Mouse (Mus musculus): ENCODE data around the gene Lrtm2. TPM values are rescaled to one million over a fixed set of nuclear protein-coding genes. Genes with fewer than 3 reads are reported as not detected.

Gene Lrtm2
- polyA plus RNA-seq, 1 experiment = 50.2 TPM

DNA sequence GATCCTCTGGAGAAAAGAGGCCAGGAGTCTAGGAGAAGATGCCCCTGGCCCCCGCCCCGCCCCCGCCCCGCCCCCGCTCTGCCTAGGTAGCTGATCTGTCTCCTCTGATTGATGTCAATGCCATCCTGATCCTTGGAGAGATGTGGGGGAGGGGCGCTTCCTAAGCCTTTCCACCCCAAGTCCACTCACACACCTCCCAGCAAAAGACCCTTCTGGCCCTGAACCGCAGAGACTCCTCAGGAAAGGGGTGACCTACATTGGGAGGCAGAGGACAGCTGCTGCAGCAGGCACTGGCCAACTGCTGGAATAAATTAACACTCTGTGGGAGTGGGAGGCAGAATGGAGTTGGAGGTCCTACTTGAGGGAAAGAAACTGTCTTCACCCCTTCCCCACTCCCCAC, 4.0 kb downstream of the Lrtm2 start:
- H3K27ac ChIP-seq (ENCODE audit: insufficient read depth, low read length) = no peak overlapping the region
- no peak for TF ChIP-seq POLR2A (IDR thresholded peaks at IDR 0.05; ENCODE audit: extremely low read depth, insufficient read depth, low read length)
- no peak for TF ChIP-seq CTCF (IDR thresholded peaks at IDR 0.05; ENCODE audit: extremely low read depth, insufficient read depth, low read length)
- no peak overlapping the region for H3K4me3 ChIP-seq (ENCODE audit: insufficient read depth, low read length)
- peaks cover 4% of the 10 kb centered on the region for H3K4me1 ChIP-seq (ENCODE audit: control insufficient read depth, insufficient read depth, low read length)

DNA sequence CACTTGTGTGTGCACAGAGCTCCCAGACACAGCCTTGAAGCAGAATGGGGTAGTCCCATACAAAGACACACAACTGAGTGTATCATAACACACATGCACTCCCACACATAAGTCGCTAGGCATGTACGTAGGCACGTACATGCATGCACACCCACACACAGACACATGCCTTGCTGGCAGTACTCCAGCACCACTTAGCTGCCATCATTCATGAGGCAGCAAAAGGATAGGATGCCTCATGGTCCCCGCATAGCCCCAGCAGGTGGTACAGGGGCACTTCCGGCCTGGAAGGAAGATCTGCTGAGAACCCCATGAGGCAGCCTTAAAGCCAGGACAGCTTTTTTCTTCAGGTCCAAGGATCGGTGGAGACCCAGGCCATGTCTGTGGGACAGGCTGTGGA, 4.6 kb downstream of the Lrtm2 start:
- peaks cover 4% of the 10 kb centered on the region for H3K4me1 ChIP-seq (ENCODE audit: control insufficient read depth, insufficient read depth, low read length)
- H3K27ac ChIP-seq (ENCODE audit: insufficient read depth, low read length) = no peak overlapping the region
- H3K4me3 ChIP-seq (ENCODE audit: insufficient read depth, low read length) = no peak overlapping the region
- no peak for TF ChIP-seq CTCF (IDR thresholded peaks at IDR 0.05; ENCODE audit: extremely low read depth, insufficient read depth, low read length)

- H3K4me1 ChIP-seq (ENCODE audit: control insufficient read depth, insufficient read depth, low read length) = peaks cover 4% of the 10 kb centered on the region
- TF ChIP-seq POLR2A (IDR thresholded peaks at IDR 0.05; ENCODE audit: extremely low read depth, insufficient read depth, low read length) (no peak), CTCF (IDR thresholded peaks at IDR 0.05; ENCODE audit: extremely low read depth, insufficient read depth, low read length) (no peak)
- no peak overlapping the region for H3K27ac ChIP-seq (ENCODE audit: insufficient read depth, low read length)
Observed at GRCm38 (mm10) chr6:119324776-119325175, 5.8 kb downstream of the Lrtm2 start.

DNA sequence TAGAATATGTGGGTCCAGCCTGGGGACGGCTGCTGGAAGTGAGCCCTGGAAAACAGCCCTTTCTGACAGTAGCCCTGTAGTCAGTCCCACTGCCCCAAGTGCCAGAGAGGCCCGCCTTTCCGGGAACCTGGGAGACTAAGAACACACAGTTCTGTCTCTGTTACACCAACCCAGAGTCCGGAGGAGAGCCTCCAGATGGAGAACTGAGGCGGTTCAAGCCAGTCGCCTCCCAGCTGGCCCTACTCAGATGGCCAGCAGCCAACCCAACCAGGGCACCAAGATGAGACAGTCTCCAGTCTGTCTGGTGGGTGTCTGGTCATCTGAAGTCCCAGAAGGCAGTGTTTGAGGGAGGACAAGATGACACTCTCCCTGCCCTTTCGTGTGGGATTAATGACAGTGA, 8.8 kb downstream of the Lrtm2 start:
- Histone ChIP-seq H3K4me3 (ENCODE audit: insufficient read depth, low read length) (no peak overlapping the region), H3K4me1 (ENCODE audit: control insufficient read depth, insufficient read depth, low read length) (peaks cover 4% of the 10 kb centered on the region), H3K27ac (ENCODE audit: insufficient read depth, low read length) (no peak overlapping the region)
- no peak for TF ChIP-seq POLR2A (IDR thresholded peaks at IDR 0.05; ENCODE audit: extremely low read depth, insufficient read depth, low read length)
- TF ChIP-seq CTCF (IDR thresholded peaks at IDR 0.05; ENCODE audit: extremely low read depth, insufficient read depth, low read length) = no peak

More at GRCm38 (mm10) chr6:119324776-119325175, 5.8 kb downstream of the Lrtm2 start:
- no peak overlapping the region for H3K4me3 ChIP-seq (ENCODE audit: insufficient read depth, low read length)

DNA sequence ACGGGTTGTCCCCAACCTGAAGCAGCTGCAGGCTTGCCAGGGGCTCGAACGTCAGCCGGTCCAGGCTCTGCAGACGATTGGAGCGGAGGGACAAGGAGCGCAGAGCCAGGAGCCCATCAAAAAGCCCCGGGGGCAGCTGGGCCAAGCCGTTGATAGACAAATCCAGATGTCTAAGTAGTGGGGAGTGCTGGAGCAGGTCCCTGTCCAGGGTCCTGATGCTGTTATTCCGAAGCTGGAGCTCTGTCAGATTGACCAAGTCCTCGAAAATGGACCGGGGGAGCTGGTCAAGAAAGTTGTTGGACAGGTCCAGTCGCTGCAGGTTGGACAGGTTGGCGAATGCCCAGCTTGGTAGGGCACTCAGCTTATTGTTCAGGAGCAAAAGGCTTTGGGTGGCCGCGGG, 10.1 kb downstream of the Lrtm2 start:
- no peak overlapping the region for H3K27ac ChIP-seq (ENCODE audit: insufficient read depth, low read length)
- TF ChIP-seq POLR2A (IDR thresholded peaks at IDR 0.05; ENCODE audit: extremely low read depth, insufficient read depth, low read length) = no peak
- TF ChIP-seq CTCF (IDR thresholded peaks at IDR 0.05; ENCODE audit: extremely low read depth, insufficient read depth, low read length) = no peak

DNA sequence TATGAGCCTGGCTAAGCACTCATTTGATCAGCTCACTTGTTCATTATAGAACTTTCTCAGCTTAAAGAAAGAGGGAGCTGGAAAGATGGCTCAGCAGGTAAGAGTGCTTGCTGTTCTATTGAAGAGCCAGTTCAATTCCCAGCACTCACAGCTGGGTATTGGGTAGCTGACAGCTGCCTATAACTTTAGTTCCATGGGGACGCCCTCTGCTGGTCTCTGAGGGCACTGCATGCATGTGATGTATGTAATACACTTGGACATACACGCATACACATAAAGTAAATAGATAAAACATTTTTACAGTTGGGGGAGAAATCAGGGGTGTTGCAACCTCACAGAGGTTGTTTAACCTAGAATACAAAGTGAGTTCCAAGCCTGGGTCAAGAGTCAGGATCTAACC, 11.2 kb downstream of the Lrtm2 start:
- H3K4me1 ChIP-seq (ENCODE audit: control insufficient read depth, insufficient read depth, low read length) = peaks cover 6% of the 10 kb centered on the region
- no peak overlapping the region for H3K27ac ChIP-seq (ENCODE audit: insufficient read depth, low read length)
- H3K4me3 ChIP-seq (ENCODE audit: insufficient read depth, low read length) = no peak overlapping the region
- TF ChIP-seq CTCF (IDR thresholded peaks at IDR 0.05; ENCODE audit: extremely low read depth, insufficient read depth, low read length) (peak; percentile 33; the same call in 1 of the 2 replicates), POLR2A (IDR thresholded peaks at IDR 0.05; ENCODE audit: extremely low read depth, insufficient read depth, low read length) (no peak)

More for the DNA sequence above, 10.1 kb downstream of the Lrtm2 start:
- Histone ChIP-seq H3K4me3 (ENCODE audit: insufficient read depth, low read length) (no peak overlapping the region), H3K4me1 (ENCODE audit: control insufficient read depth, insufficient read depth, low read length) (peaks cover 3% of the 10 kb centered on the region; the same call in 1 of the 2 replicates)

GRCm38 (mm10) chr6:119318732-119319131, 11.8 kb downstream of the Lrtm2 start:
- no peak overlapping the region for H3K4me3 ChIP-seq (ENCODE audit: insufficient read depth, low read length)

GRCm38 (mm10) chr6:119314751-119315476, 15.7 kb downstream of the Lrtm2 start:
- TF ChIP-seq CTCF (IDR thresholded peaks at IDR 0.05; ENCODE audit: extremely low read depth, insufficient read depth, low read length) = no peak
- TF ChIP-seq POLR2A (IDR thresholded peaks at IDR 0.05; ENCODE audit: extremely low read depth, insufficient read depth, low read length) = no peak
- Histone ChIP-seq H3K4me3 (ENCODE audit: insufficient read depth, low read length) (no peak overlapping the region), H3K4me1 (ENCODE audit: control insufficient read depth, insufficient read depth, low read length) (peaks cover 14% of the 10 kb centered on the region), H3K27ac (ENCODE audit: insufficient read depth, low read length) (peak overlapping the region; percentile 84)

More at GRCm38 (mm10) chr6:119318732-119319131, 11.8 kb downstream of the Lrtm2 start:
- Histone ChIP-seq H3K4me1 (ENCODE audit: control insufficient read depth, insufficient read depth, low read length) (peaks cover 10% of the 10 kb centered on the region), H3K27ac (ENCODE audit: insufficient read depth, low read length) (no peak overlapping the region)
- TF ChIP-seq POLR2A (IDR thresholded peaks at IDR 0.05; ENCODE audit: extremely low read depth, insufficient read depth, low read length) = no peak
- TF ChIP-seq CTCF (IDR thresholded peaks at IDR 0.05; ENCODE audit: extremely low read depth, insufficient read depth, low read length) = no peak

GRCm38 (mm10) chr6:119313588-119314375, 16.8 kb downstream of the Lrtm2 start:
- no peak for TF ChIP-seq POLR2A (IDR thresholded peaks at IDR 0.05; ENCODE audit: extremely low read depth, insufficient read depth, low read length)
- TF ChIP-seq CTCF (IDR thresholded peaks at IDR 0.05; ENCODE audit: extremely low read depth, insufficient read depth, low read length) = no peak
- peak overlapping the region; percentile 75 for H3K27ac ChIP-seq (ENCODE audit: insufficient read depth, low read length)
- no peak overlapping the region for H3K4me3 ChIP-seq (ENCODE audit: insufficient read depth, low read length)

More at GRCm38 (mm10) chr6:119313588-119314375, 16.8 kb downstream of the Lrtm2 start:
- H3K4me1 ChIP-seq (ENCODE audit: control insufficient read depth, insufficient read depth, low read length) = peaks cover 17% of the 10 kb centered on the region

Data from cortical plate, adult 2 months (tissue).